12 mouse cellular contexts compared by ENCODE assay signal in genomic region chr10:66717909-66718308, GRCm38 (mm10).
DNase-seq lines count a peak whose midpoint lies in the region; ATAC-seq and TF ChIP-seq lines count a peak whose summit lies in the region.
"Had no signal": no experiment of that assay in that cellular context is flagged by ENCODE, and none has a peak within 500 bp of the region (broad histone marks: within the 10 kb centered on the region; RNA-seq: fewer than 3 reads in every experiment).

No protein-coding gene starts in this region.

- no peak overlapping the region for H3K4me2 ChIP-seq in liver, postnatal 0 days (ENCODE audit: low read depth, low read length)
- H3K4me2 ChIP-seq: intestine, embryonic 15.5 days had no signal

- H3K4me3 ChIP-seq in layer of hippocampus, adult 2 months, result no peak overlapping the region
- H3K4me3 ChIP-seq in liver, postnatal 0 days (ENCODE audit: low read depth, low read length), result no peak overlapping the region
- H3K4me3 ChIP-seq: intestine, embryonic 15.5 days had no signal

- H3K27me3 ChIP-seq in Patski, result no peaks in the 10 kb centered on the region
- no peaks in the 10 kb centered on the region for H3K27me3 ChIP-seq in liver, postnatal 0 days (ENCODE audit: insufficient read depth, low read length)
- H3K27me3 ChIP-seq: intestine, embryonic 15.5 days had no signal

- H3K9ac ChIP-seq in liver, postnatal 0 days (replicated peaks), result no peak overlapping the region
- H3K9ac ChIP-seq: intestine, embryonic 15.5 days had no signal

- H3K4me1 ChIP-seq in liver, postnatal 0 days (ENCODE audit: insufficient read depth), result no peaks in the 10 kb centered on the region
- H3K4me1 ChIP-seq: intestine, embryonic 15.5 days had no signal

- POLR2A ChIA-PET in Patski (lab: Charles Lee), result no interaction called here

- 65% methylated on average over 7 of the region's 7 CpGs for WGBS in liver, postnatal 0 days (ENCODE audit: insufficient replicate concordance)

- TF ChIP-seq CTCF in layer of hippocampus, adult 2 months (conservative IDR thresholded peaks at IDR 0.05), result peak; percentile 63
- peak; percentile 13 for TF ChIP-seq CTCF in Patski (IDR thresholded peaks at IDR 0.05)
- no peak for TF ChIP-seq CTCF in liver, postnatal 0 days (IDR thresholded peaks at IDR 0.05; ENCODE audit: low read depth)

- H3K36me3 ChIP-seq in liver, postnatal 0 days (replicated peaks; ENCODE audit: insufficient read depth, low read length), result no peaks in the 10 kb centered on the region
- H3K36me3 ChIP-seq: intestine, embryonic 15.5 days had no signal

- H3K27ac ChIP-seq in layer of hippocampus, adult 2 months, result no peak overlapping the region
- H3K27ac ChIP-seq in liver, postnatal 0 days (ENCODE audit: low read depth), result no peak overlapping the region
- H3K27ac ChIP-seq: intestine, embryonic 15.5 days had no signal

- no peaks in the 10 kb centered on the region; the same call in 1 of the 2 replicates for H3K9me3 ChIP-seq in liver, postnatal 0 days (ENCODE audit: low read length)
- H3K9me3 ChIP-seq: intestine, embryonic 15.5 days had no signal

- no peak for ATAC-seq in Patski
- no peak for ATAC-seq in liver, postnatal 0 days
- ATAC-seq: intestine, embryonic 15.5 days had no signal

- TF ChIP-seq EP300 in liver, postnatal 0 days (IDR thresholded peaks at IDR 0.05; ENCODE audit: low read depth), result no peak

- in situ Hi-C loops in Patski (cut with MboI; ENCODE audit: low pct_unique_long_range_greater_than_20kb), result no loop called here

- CTCF ChIA-PET in Patski (lab: Charles Lee), result no interaction called here

- DNase-seq in adrenal gland, postnatal 10 days, result peak; percentile 31
- no peak for DNase-seq in adrenal gland, postnatal 4 days (ENCODE audit: low spot score in 2 of 2)
- DNase-seq in layer of hippocampus, adult 2 months (ENCODE audit: low spot score in 2 of 2), result peak in 1 of 2 experiments; percentile 16
- DNase-seq in layer of hippocampus, adult 8-10 months (ENCODE audit: low spot score in 2 of 2), result no peak
- DNase-seq in Patski (ENCODE audit: low read depth, low spot score), result no peak
- peak; percentile 43 to 64 for DNase-seq in cerebellum, postnatal 14 days
- DNase-seq in liver, postnatal 0 days, result no peak
- DNase-seq in liver, result no peak
- DNase-seq: layer of hippocampus, adult 9-11 months; retina, postnatal 1 day; thymus, postnatal 14 days had no signal

Comparison
In these comparisons a context has a peak if more than half of its experiments do, and no peak if none do; other contexts are left out.
1. DNase-seq: peak in adrenal gland, postnatal 10 days (single experiment) and cerebellum, postnatal 14 days (2 of 2); none in adrenal gland, postnatal 4 days (0 of 2), layer of hippocampus, adult 8-10 months (0 of 2), Patski (single experiment), liver, postnatal 0 days (single experiment) and liver (single experiment).